Mouse (Mus musculus) cerebellum, adult 11 months (tissue): ENCODE data around the gene Ahcyl2.

ENCODE experiments used
- DNase-seq: peaks from one replicate; pipeline ENCODE4 v3.0.0; 2022

Ahcyl2 gene

DNA sequence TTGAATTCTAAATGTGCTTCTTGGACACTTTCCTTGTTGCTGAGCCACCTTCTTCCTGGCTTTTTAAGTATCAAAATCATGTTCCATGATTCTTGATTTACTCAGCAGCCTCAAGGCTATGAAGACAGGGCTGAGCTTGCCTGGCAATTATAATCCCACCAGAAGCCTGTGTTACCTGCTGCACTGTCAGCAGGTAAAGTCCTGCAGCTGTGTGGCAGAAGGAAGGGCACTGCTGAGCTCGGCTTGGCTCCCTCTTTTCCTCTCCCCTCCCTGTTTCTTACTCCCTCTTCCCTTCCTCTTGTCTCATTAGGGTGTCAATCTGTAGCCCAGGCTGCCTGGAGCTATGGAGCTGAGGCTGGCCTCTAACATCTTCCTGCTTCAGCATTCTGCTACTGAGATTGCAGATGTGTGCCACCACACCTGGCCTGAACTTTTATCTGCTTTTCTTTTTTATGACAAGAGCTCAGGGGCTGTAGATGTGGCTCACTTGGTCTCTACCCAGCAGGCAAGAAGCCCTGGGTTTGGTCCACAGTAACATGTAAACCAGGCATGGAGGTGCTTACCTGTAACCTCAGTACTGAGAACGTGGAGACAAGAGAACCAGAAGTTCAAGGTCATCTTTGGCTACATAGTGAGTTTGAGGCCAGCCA is 3.0 kb downstream of the Ahcyl2 start:
- DNase-seq = no peak

DNA sequence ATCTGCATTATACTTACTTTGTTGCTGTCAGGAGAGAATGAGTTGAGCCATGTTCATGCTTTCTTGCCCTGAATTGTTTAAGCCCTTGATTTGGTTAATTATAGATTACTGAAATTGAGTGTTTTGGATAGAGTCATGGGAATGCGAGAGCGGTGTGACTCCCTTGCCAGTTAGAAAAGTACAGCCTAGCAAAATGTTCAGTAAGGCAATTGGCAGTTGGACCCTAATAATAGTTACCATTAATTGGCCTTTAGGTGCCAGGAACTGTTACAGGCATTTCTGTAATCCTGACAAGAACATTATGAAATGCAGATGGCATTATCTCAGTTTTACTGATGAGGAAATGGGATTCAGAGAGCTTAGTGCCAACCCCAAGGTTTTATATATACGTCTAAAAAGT is 4.4 kb downstream of the Ahcyl2 start:
- no peak for DNase-seq

GRCm38 (mm10) chr6:29774161-29774560 is 6.3 kb downstream of the Ahcyl2 start:
- no peak for DNase-seq

GRCm38 (mm10) chr6:29775609-29776008 is 7.8 kb downstream of the Ahcyl2 start:
- no peak for DNase-seq

- no peak for DNase-seq
These were observed 8.9 kb downstream of the Ahcyl2 start for GRCm38 (mm10) chr6:29776542-29777237.

DNA sequence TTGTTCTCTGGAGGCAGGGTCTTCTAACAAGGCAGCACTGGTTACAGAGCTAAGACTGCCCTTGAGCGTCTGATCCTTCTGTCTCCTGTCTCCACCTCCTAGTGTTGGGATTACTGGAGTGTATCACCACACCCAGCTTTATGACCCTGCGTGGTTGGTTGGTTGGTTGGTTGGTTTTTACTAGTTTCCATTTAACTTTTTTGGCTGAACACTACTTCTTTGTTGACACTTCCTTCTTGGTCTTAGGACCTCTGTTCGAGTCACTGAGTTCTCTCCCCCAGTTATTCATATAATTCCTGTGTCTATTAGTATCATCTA is 9.4 kb downstream of the Ahcyl2 start:
- no peak for DNase-seq

DNA sequence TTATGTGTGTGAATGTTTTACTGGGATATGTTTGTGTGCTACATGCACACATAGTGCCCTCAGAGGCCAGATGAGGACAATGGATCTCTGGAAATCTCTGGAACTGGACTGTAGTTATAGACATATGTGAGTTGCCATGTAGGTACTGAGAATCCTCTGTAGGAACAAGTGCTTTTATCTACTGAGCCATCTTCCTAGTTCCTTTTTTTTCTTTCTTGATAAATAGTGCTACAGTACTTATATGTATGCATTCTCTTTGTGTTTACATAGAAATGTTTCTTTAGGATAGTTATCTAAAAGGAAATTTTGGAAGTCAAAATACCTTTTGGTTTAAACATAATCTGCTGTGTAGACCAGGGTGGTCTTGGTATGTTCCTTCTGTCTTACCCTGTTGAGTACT is 12.3 kb downstream of the Ahcyl2 start:
- no peak for DNase-seq

GRCm38 (mm10) chr6:29780571-29780970 is 12.8 kb downstream of the Ahcyl2 start:
- no peak for DNase-seq

GRCm38 (mm10) chr6:29782239-29782638 is 14.4 kb downstream of the Ahcyl2 start:
- DNase-seq = no peak

- DNase-seq = no peak
These were observed 16.1 kb downstream of the Ahcyl2 start for GRCm38 (mm10) chr6:29783960-29784359.

DNA sequence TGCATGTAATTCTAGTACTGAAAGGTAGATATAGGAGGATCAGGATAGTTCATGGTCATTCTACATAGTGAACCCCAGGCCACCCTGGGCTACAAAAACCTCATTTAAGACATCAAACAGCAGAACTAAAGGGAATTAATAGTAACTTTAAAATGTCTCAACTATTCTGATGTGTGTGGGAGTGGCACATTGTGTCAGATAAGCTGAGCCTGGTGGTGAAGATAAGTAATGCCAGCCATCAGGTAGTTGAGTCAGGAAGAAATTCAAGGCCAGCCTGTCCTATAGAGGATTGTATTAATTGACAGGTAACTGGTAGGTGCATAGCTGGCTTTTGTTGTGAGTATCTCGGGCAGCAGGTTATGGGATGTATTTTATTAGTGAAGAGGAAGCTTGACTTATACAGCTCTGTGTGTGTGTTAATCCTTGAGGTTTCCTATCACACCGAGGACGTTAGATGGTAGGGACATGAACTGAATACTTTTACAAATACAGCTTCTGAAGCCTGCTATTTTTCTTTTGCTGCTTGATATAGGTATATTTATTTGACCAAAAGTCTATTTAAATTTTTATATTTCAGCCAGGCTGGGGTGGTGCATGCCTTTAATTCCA is 16.7 kb downstream of the Ahcyl2 start:
- no peak for DNase-seq

DNA sequence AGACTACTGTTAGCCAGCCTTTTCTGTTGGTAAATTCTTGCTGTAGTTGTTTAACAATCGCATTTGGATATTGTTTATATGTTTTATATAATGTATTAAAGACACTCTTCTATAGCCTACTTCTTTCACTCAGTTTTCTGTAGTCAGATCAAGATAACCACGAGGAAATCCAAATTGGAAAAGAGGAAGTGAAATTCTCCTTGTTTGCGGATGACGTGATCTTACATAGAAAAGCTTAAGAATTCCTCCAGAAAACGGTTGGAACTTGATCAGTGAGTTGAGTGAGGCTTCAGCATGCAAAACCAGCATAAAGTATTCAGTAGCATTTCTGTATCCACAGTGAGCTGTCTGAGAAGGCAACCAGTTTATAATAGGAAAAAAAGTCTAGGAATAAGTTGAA is 17.9 kb downstream of the Ahcyl2 start:
- no peak for DNase-seq

- no peak for DNase-seq
These were observed 21.1 kb downstream of the Ahcyl2 start for GRCm38 (mm10) chr6:29788779-29789350.

- DNase-seq = no peak
These were observed 22.3 kb downstream of the Ahcyl2 start for GRCm38 (mm10) chr6:29790014-29790698.

GRCm38 (mm10) chr6:29793520-29793919 is 25.7 kb downstream of the Ahcyl2 start:
- DNase-seq = no peak

DNA sequence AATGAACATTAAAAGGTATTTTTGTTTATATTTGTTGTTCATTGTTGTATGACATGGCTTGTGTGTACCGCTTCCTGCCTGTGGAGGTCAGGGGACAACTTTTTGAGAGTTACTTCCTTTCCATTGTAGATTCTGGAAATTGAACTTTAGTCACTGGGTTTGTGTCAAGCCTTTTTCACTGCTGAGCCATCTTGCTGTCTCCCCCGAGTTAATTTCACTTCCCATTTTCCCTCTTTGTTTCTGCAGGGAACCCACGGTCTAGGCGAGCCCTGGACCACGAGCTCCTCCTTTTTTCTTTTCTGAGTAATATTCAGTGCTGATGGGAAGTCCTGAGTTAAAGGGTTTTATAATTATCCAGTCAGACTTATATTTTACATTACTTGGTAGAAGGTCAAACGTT is 26.8 kb downstream of the Ahcyl2 start:
- DNase-seq = no peak

- DNase-seq = no peak
These were observed 35.2 kb downstream of the Ahcyl2 start for GRCm38 (mm10) chr6:29802979-29803378.

GRCm38 (mm10) chr6:29804006-29804405 is 36.2 kb downstream of the Ahcyl2 start:
- DNase-seq = no peak

- no peak for DNase-seq
These were observed 37.6 kb downstream of the Ahcyl2 start for GRCm38 (mm10) chr6:29805381-29805780.

GRCm38 (mm10) chr6:29812076-29812475 is 44.3 kb downstream of the Ahcyl2 start:
- DNase-seq = no peak

DNA sequence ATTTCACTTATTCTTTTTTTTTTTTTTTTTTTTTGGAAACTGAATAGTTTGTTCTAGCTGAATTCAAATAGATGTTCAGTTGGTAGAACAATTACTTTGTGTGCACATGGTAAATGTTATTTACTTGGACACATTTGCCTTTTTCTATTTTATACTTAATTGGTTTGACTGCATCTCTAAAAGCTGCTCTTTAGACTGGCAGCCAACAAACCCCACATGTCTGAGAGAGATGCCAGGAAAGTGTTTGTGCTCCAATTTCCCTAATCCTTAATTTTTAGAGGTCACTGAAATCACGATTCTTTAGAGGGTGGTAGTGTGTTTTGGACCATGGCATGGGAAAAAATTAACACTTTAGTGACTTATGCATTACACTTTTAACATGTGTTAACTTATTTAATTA is 44.8 kb downstream of the Ahcyl2 start:
- DNase-seq = no peak

GRCm38 (mm10) chr6:29814616-29815015 is 46.8 kb downstream of the Ahcyl2 start:
- no peak for DNase-seq

- no peak for DNase-seq
These were observed 47.2 kb downstream of the Ahcyl2 start for GRCm38 (mm10) chr6:29815060-29815459.

DNA sequence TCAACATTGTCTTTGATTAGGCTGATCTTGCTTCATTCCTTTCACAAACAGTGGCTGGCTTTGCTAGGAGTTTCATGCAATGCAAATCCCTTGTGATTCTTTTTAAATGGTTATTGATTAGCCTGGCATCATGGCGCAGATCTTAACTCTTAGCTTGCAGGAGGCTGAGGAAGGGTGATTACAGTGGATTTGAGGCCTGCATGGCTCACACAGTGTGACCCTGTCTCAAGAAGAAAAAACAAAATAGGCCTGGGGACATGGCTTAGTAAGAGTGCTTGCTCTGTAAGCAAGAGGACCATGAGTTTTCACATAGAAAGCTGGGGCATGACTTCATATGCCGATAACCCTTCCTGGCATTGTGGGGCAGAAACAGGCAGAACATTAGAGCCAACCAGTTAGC is 47.8 kb downstream of the Ahcyl2 start:
- no peak for DNase-seq
